Mouse (Mus musculus) forebrain, embryonic 16.5 days (tissue): Measurements from ENCODE around the gene Ddc. TPM values are rescaled to one million over a fixed set of nuclear protein-coding genes. Genes with fewer than 3 reads are reported as not detected.

Source experiments
- ATAC-seq: fragments of 200-750 bp; cut with Nextera tagmentation; 2 replicates; pipeline ENCODE4 v1.8.0; 2017; ENCODE audit warnings: mild to moderate bottlenecking, moderate library complexity
- H3K27ac ChIP-seq: fragments of 300-500 bp; sonication (generic); 2 replicates; pipeline ENCODE4 v1.5.1; 2014; ENCODE audit warnings: low read length, control low read depth
- H3K27me3 ChIP-seq: fragments of 300-500 bp; sonication (generic); replicated peaks from 2 replicates; pipeline ENCODE4 v1.6.1; 2014; ENCODE audit warnings: low read length; ENCODE audit not compliant: control insufficient read depth, insufficient read depth
- H3K36me3 ChIP-seq: fragments of 300-500 bp; sonication (generic); 2 replicates; pipeline ENCODE4 v1.6.1; 2014; ENCODE audit not compliant: control insufficient read depth, insufficient read depth
- H3K4me1 ChIP-seq: fragments of 300-500 bp; sonication (generic); replicated peaks from 2 replicates; pipeline ENCODE4 v1.6.1; 2014; ENCODE audit warnings: low read length; ENCODE audit not compliant: control insufficient read depth, insufficient read depth
- H3K4me2 ChIP-seq: fragments of 300-500 bp; sonication (generic); 2 replicates; pipeline ENCODE4 v1.6.1; 2014; ENCODE audit warnings: mild to moderate bottlenecking, low read length, control low read depth
- H3K4me3 ChIP-seq: fragments of 300-500 bp; sonication (generic); replicated peaks from 2 replicates; pipeline ENCODE4 v1.5.1; 2014; ENCODE audit warnings: mild to moderate bottlenecking, low read length, control low read depth
- H3K9ac ChIP-seq: fragments of 300-500 bp; sonication (generic); replicated peaks from 2 replicates; pipeline ENCODE4 v1.6.1; 2014; ENCODE audit warnings: low read depth, low read length, control low read depth
- H3K9me3 ChIP-seq: fragments of 300-500 bp; sonication (generic); 2 replicates; pipeline ENCODE4 v1.6.1; 2016; ENCODE audit warnings: low read length; ENCODE audit not compliant: control insufficient read depth
- WGBS: fragments of 180-500 bp; shearing (Covaris S2); extraction: QIAGEN DNeasy Blood & Tissue Kit; methylation state at CpG from one replicate; pipeline ENCODE4 v1.1.7; 2014; 5-methylcytosine and 5-hydroxymethylcytosine counted together
- polyA plus RNA-seq: library from polyadenylated mRNA; unstranded; fragments of >200 nt; fragmentation: Nextera tagmentation; extraction: Ambion mirVana; gene quantifications from 2 replicates; pipeline ENCODE4 v1.2.1, GENCODE M21; 2015

Gene Ddc
- polyA plus RNA-seq, 1 experiment from 2014 or later, result 4.4 TPM

GRCm38 (mm10) chr11:11776071-11776821 lies 121.7 kb downstream of the Ddc start:
- no peak for ATAC-seq
- H3K36me3 ChIP-seq, result no peaks in the 10 kb centered on the region
- no peak overlapping the region for H3K9ac ChIP-seq
- no peaks in the 10 kb centered on the region for H3K27me3 ChIP-seq
- no peaks in the 10 kb centered on the region for H3K9me3 ChIP-seq
- H3K4me3 ChIP-seq, result no peak overlapping the region
- H3K4me1 ChIP-seq, result no peaks in the 10 kb centered on the region
- WGBS, result 75% methylated on average over 4 of the region's 4 CpGs
- H3K4me2 ChIP-seq, result no peak overlapping the region
- H3K27ac ChIP-seq, result no peak overlapping the region

- H3K36me3 ChIP-seq, result no peaks in the 10 kb centered on the region
- H3K4me2 ChIP-seq, result no peak overlapping the region
- no peak overlapping the region for H3K4me3 ChIP-seq
- H3K9ac ChIP-seq, result no peak overlapping the region
- no peak overlapping the region for H3K27ac ChIP-seq
- H3K27me3 ChIP-seq, result no peaks in the 10 kb centered on the region
- H3K9me3 ChIP-seq, result no peaks in the 10 kb centered on the region
- ATAC-seq, result no peak
- 92% methylated on average over 5 of the region's 5 CpGs for WGBS
- no peaks in the 10 kb centered on the region for H3K4me1 ChIP-seq
These were observed 123.1 kb downstream of the Ddc start for GRCm38 (mm10) chr11:11774893-11775292.

- WGBS, result 95% methylated on average over 4 of the region's 4 CpGs
- no peak overlapping the region for H3K4me3 ChIP-seq
- no peak for ATAC-seq
- no peak overlapping the region for H3K27ac ChIP-seq
- H3K27me3 ChIP-seq, result no peaks in the 10 kb centered on the region
- H3K9me3 ChIP-seq, result no peaks in the 10 kb centered on the region
- H3K36me3 ChIP-seq, result no peaks in the 10 kb centered on the region
- H3K9ac ChIP-seq, result no peak overlapping the region
- no peaks in the 10 kb centered on the region for H3K4me1 ChIP-seq
- no peak overlapping the region for H3K4me2 ChIP-seq
These were observed 123.6 kb downstream of the Ddc start for GRCm38 (mm10) chr11:11774384-11774783.

GRCm38 (mm10) chr11:11772196-11772595 lies 125.7 kb downstream of the Ddc start:
- no peaks in the 10 kb centered on the region for H3K36me3 ChIP-seq
- H3K9ac ChIP-seq, result no peak overlapping the region
- H3K9me3 ChIP-seq, result no peaks in the 10 kb centered on the region
- H3K4me1 ChIP-seq, result no peaks in the 10 kb centered on the region
- H3K4me2 ChIP-seq, result no peak overlapping the region
- no peaks in the 10 kb centered on the region for H3K27me3 ChIP-seq
- WGBS, result 93% methylated on average over 4 of the region's 4 CpGs
- no peak for ATAC-seq
- H3K4me3 ChIP-seq, result no peak overlapping the region
- no peak overlapping the region for H3K27ac ChIP-seq

- Histone ChIP-seq H3K9me3 (no peaks in the 10 kb centered on the region), H3K27ac (no peak overlapping the region), H3K4me3 (no peak overlapping the region), H3K36me3 (no peaks in the 10 kb centered on the region), H3K4me2 (no peak overlapping the region), H3K4me1 (no peaks in the 10 kb centered on the region), H3K27me3 (no peaks in the 10 kb centered on the region), H3K9ac (no peak overlapping the region)
- ATAC-seq, result no peak
- WGBS, result 88% methylated on average over 3 of the region's 3 CpGs
These were observed 127.3 kb downstream of the Ddc start for GRCm38 (mm10) chr11:11770691-11771090.

- no peaks in the 10 kb centered on the region for H3K36me3 ChIP-seq
- no peak overlapping the region for H3K4me3 ChIP-seq
- H3K9ac ChIP-seq, result no peak overlapping the region
- no peak overlapping the region for H3K4me2 ChIP-seq
- no peaks in the 10 kb centered on the region for H3K9me3 ChIP-seq
- no peak overlapping the region for H3K27ac ChIP-seq
- no peak for ATAC-seq
- H3K4me1 ChIP-seq, result no peaks in the 10 kb centered on the region
- H3K27me3 ChIP-seq, result no peaks in the 10 kb centered on the region
- 96% methylated on average over 20 of the region's 20 CpGs for WGBS
These were observed 128.7 kb downstream of the Ddc start for GRCm38 (mm10) chr11:11769281-11769680.

GRCm38 (mm10) chr11:11768057-11768456 lies 129.9 kb downstream of the Ddc start:
- Histone ChIP-seq H3K4me3 (no peak overlapping the region), H3K36me3 (no peaks in the 10 kb centered on the region), H3K4me2 (no peak overlapping the region), H3K9ac (no peak overlapping the region), H3K4me1 (no peaks in the 10 kb centered on the region), H3K9me3 (no peaks in the 10 kb centered on the region), H3K27ac (no peak overlapping the region), H3K27me3 (no peaks in the 10 kb centered on the region)
- ATAC-seq, result no peak
- WGBS, result 94% methylated on average over 2 of the region's 2 CpGs

- no peaks in the 10 kb centered on the region for H3K36me3 ChIP-seq
- no peaks in the 10 kb centered on the region for H3K27me3 ChIP-seq
- no peak for ATAC-seq
- no peaks in the 10 kb centered on the region for H3K4me1 ChIP-seq
- no peak overlapping the region for H3K27ac ChIP-seq
- H3K4me2 ChIP-seq, result no peak overlapping the region
- no peak overlapping the region for H3K4me3 ChIP-seq
- no peaks in the 10 kb centered on the region for H3K9me3 ChIP-seq
- H3K9ac ChIP-seq, result no peak overlapping the region
These were observed 131.2 kb downstream of the Ddc start for GRCm38 (mm10) chr11:11766736-11767135.

- Histone ChIP-seq H3K36me3 (no peaks in the 10 kb centered on the region), H3K27me3 (no peaks in the 10 kb centered on the region), H3K9me3 (no peaks in the 10 kb centered on the region), H3K4me3 (no peak overlapping the region), H3K4me2 (no peak overlapping the region), H3K9ac (no peak overlapping the region), H3K27ac (no peak overlapping the region), H3K4me1 (no peaks in the 10 kb centered on the region)
- no peak for ATAC-seq
- 100% methylated on average over 1 of the region's 1 CpGs for WGBS
These were observed 131.8 kb downstream of the Ddc start for GRCm38 (mm10) chr11:11766105-11766504.

GRCm38 (mm10) chr11:11765414-11765813 lies 132.5 kb downstream of the Ddc start:
- 72% methylated on average over 1 of the region's 1 CpGs for WGBS
- H3K27me3 ChIP-seq, result no peaks in the 10 kb centered on the region
- H3K4me1 ChIP-seq, result no peaks in the 10 kb centered on the region
- no peak overlapping the region for H3K4me2 ChIP-seq
- H3K36me3 ChIP-seq, result no peaks in the 10 kb centered on the region
- no peak overlapping the region for H3K9ac ChIP-seq
- no peak overlapping the region for H3K4me3 ChIP-seq
- no peaks in the 10 kb centered on the region for H3K9me3 ChIP-seq
- no peak overlapping the region for H3K27ac ChIP-seq
- no peak for ATAC-seq
